Mouse (Mus musculus): ENCODE measurements around the gene Serinc1.

The Serinc1 gene

DNA sequence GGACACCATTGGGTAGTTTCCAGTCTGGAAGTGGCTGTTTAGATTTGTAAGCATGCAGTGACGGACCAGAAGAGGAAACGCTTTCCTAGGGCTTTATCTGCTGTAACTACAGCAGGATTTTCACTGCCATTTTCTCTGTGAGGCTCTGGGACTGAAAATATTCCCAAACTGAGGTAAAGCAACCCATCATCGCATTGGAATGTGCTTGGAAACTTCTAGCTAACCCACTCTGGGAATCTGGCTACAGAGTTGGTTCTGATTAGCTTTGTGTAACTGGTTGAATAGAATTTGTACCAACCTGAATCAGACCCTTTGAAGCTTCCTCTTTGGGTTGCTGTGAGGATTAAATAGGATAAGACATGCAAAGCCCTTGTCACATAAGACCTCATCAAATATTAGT, 47.6 kb downstream of the Serinc1 start:
- no peak for DNase-seq

- DNase-seq: peak; percentile 60
These were observed 50.6 kb downstream of the Serinc1 start for GRCm38 (mm10) chr10:57481717-57482116.

DNA sequence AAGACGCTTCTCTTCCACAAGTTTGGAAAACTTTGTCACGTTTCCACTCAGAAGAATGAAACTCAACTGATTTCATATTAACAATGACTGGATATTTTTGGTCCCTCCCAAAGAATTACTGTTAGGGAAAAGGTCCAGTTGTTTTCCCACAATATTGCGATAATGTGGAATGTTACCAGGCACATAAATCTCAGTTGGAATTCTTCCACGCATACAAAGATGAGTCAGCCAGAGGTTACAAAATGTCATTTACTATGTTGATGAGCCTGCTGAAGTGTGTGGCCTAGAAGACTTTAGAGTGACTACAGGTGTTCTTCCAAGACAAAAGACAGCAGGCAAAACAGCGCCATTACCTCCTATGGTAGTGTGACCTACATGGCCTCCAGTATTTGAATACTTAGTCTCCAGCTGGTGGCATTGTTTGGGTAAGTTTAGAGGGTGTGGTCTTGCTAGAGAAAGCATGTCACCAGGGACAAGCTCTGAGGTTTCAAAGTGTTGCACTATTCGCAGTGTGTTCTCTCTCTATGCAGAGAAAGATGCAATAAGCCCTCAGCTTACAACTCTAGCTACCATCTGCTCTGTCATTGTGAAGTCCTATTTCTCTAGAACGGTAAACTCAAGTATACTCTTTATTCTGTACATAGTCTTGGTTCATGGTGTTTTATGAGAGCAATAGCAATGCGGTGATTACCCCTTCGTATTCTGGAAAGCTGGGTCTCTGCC, 55.0 kb downstream of the Serinc1 start:
- DNase-seq: no peak

Measured in heart, adult 11 months (tissue).